Mouse (Mus musculus): Measurements from ENCODE around the gene Rnf113a1.
"Not testable (repeated sequence)": the region's sequence is repeated elsewhere in the genome, so short reads cannot be mapped to it uniquely, and the experiment has no call there.

Rnf113a1 gene

GRCm38 (mm10) chrX:37191105-37191743 lies at the start of gene Rnf113a1, which contains the start of gene Ndufa1:
TSS of gene Rnf113a1 (plus strand) at chrX:37191245.
TSS of gene Ndufa1 (minus strand) at chrX:37191163.
- peak; percentile 68 for DNase-seq (ENCODE audit: low read depth, low spot score)

- no peak for DNase-seq (ENCODE audit: low read depth, low spot score)
Observed at GRCm38 (mm10) chrX:37141732-37142131, 49.3 kb upstream of the Rnf113a1 start.

- not testable (repeated sequence) for DNase-seq (ENCODE audit: low read depth, low spot score)
Observed at GRCm38 (mm10) chrX:37144498-37144897, 46.5 kb upstream of the Rnf113a1 start.

DNA sequence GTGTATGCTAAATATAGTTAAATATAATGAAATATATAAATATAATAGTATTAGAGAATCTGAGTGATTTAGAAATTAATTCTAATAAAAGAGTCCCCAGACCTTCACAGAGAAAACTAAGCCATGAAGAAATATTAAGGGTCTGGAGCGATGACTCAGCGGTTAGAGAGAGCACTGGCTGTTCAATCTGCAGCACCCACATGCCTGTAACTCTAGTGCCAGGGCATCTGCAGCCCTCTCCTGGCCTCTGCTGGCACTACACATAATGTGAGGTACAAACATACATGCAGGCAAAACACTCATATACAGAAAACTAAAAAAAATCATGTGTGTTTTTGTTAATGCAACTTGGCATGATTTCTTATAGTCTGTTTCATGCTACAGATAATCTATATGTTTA lies 46.1 kb upstream of the Rnf113a1 start:
- no peak for DNase-seq (ENCODE audit: low read depth, low spot score)

DNA sequence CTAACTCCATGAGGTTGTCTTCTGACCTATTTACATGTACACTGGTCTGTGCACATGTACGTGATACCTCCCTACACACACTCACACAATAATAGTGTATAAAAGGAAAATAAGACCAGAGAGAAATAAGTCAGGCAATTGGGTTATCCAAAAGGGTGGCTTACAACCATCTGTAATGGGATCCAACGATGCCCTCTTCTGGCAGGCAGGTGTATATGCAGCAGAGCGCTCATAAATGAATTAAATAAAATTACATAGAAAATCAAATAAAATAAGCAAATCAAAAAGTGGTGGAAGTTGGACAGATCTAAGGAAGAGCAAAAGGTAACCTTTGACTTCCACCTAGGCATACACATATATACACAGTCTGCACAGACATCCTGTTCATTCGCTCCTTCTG lies 33.2 kb upstream of the Rnf113a1 start:
- no peak for DNase-seq (ENCODE audit: low read depth, low spot score)

DNA sequence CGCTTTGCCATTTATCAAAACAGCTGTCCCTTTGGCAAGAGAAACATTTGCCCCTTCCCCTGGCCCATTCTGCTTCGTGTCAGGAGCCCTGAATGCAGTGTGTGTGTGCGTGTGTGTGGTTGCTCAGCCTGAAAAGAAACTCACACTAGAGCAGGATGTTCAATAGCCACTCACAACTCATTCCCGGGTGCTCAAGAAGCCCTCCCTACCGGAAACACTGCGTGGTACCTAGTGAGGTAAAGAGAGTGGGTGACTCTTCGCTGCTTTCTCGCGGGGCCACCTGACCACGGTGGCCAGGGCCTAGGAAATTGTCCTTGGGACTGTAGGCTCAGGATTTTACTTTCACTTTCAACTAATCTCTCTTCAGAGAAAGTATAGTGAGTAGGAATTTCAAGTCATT lies 29.9 kb upstream of the Rnf113a1 start:
- no peak for DNase-seq (ENCODE audit: low read depth, low spot score)

DNA sequence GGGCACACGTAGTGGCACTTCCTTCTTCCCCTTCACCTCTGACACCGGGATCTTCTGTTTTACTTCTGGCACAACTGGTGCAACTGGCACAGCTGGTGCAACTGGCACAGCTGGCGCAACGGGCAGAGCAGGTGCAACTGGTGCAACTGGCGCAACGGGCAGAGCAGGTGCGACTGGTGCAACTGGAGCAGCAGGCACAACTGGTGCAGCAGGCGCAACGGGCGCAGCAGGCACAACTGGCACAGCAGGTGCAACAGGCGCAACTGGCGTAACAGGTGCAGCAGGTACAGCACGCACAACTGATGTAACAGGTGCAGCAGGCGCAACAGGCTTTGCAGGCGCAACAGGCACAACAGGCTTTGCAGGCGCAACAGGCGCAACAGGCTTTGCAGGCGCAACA lies 27.9 kb upstream of the Rnf113a1 start:
- DNase-seq (ENCODE audit: low read depth, low spot score): no peak

GRCm38 (mm10) chrX:37167085-37167484 lies 24.0 kb upstream of the Rnf113a1 start:
- peak; percentile 38 for DNase-seq (ENCODE audit: low read depth, low spot score)

- no peak for DNase-seq (ENCODE audit: low read depth, low spot score)
Observed at GRCm38 (mm10) chrX:37168742-37169141, 22.3 kb upstream of the Rnf113a1 start, which contains the start of gene Akap14. TSS of gene Akap14 (minus strand) at chrX:37168842.

- not testable (repeated sequence) for DNase-seq (ENCODE audit: low read depth, low spot score)
Observed at GRCm38 (mm10) chrX:37184401-37184800, 6.6 kb upstream of the Rnf113a1 start.

- no peak for DNase-seq (ENCODE audit: low read depth, low spot score)
Observed at GRCm38 (mm10) chrX:37190755-37191104, 315 bp upstream of the Rnf113a1 start.

DNA sequence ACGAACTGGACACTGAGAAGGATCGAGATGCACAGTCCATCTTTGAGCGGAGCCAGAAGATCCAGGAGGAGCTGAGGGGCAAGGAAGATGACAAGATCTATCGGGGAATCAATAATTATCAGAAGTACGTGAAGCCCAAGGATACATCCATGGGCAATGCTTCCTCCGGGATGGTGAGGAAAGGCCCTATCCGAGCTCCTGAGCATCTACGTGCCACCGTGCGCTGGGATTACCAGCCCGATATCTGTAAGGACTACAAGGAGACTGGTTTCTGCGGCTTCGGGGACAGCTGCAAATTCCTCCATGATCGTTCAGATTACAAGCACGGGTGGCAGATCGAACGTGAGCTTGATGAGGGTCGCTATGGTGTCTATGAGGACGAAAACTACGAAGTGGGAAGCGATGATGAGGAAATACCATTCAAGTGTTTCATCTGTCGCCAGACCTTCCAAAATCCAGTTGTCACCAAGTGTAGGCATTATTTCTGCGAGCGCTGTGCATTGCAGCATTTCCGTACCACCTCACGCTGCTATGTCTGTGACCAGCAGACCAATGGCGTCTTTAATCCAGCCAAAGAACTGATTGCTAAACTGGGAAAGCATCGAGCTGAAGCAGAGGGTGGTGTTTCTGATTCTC lies 817 bp downstream of the Rnf113a1 start:
- no peak for DNase-seq (ENCODE audit: low read depth, low spot score)

DNA sequence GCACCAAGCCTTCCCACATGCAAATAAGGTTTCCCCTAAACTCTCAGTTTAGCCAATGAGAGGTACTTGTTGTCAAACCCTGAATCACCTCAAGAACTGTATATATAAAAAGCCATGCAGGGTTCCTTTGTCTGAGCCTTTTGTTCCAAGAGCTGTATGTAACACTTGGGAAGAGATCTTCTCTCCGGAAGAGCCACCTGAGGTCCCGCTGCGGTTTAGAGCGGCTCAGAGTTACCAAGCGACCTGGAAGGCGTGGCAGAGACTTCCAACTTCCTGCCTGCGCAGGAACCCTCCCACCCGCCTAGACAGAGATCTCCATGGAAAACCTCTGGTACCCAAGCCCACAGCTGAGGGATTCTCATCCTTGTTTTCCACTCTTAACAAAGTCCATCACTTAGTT lies 7.6 kb downstream of the Rnf113a1 start:
- no peak for DNase-seq (ENCODE audit: low read depth, low spot score)

DNA sequence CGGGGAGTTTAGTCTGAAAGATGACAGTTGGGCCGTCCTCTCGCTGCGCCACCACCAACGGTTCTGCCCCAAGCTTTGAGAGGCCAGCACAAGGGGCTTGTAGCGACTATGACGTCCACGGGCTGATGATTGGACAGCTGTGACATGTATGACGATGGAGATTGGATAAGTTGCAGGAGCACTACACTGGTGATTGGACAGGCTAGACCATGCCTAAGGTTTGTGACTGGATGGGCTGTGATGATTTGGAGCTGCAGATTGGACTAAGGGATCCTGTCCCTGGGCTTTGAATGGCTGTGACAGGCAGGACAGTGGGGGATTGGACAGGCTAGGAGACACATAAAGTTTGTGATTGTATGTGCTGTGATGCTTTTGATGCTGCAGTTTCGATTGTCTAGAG lies 19.9 kb downstream of the Rnf113a1 start, which contains the start of gene Gm9:
Gene Gm9 (minus strand): TSS at position 101 of the 400 bp plus-strand sequence.
- no peak for DNase-seq (ENCODE audit: low read depth, low spot score)

GRCm38 (mm10) chrX:37222158-37222557 lies 31.1 kb downstream of the Rnf113a1 start, which contains the start of gene Rhox1:
TSS of gene Rhox1 (minus strand) at chrX:37222258.
- DNase-seq (ENCODE audit: low read depth, low spot score): not testable (repeated sequence)

Measured in retina, adult 2 months (tissue).